Mouse (Mus musculus) heart, adult 2 months (tissue): ENCODE measurements around the gene Ftsj1. TPM values are rescaled to one million over a fixed set of nuclear protein-coding genes. Genes with fewer than 3 reads are reported as not detected.

Experiments
- DNase-seq, 2 experiments: peaks; one replicate each; pipeline ENCODE4 v3.0.0; 2021
- H3K27ac ChIP-seq: fragments of 200-600 bp; 2 replicates; pipeline ENCODE4 v1.8.1; 2022
- H3K27me3 ChIP-seq: fragments of 200-500 bp; 2 replicates; pipeline ENCODE4 v1.6.1; 2012; ENCODE audit warnings: mild to moderate bottlenecking, low read length, inconsistent platforms, mixed read lengths; ENCODE audit not compliant: control insufficient read depth, insufficient read depth
- H3K36me3 ChIP-seq: fragments of 200-500 bp; 2 replicates; pipeline ENCODE4 v1.6.1; 2012; ENCODE audit warnings: low read length, inconsistent platforms; ENCODE audit not compliant: control insufficient read depth, insufficient read depth
- H3K4me1 ChIP-seq: fragments of 200-500 bp; 2 replicates; pipeline ENCODE4 v1.6.1; 2011; ENCODE audit warnings: low read length; ENCODE audit not compliant: control insufficient read depth, insufficient read depth
- H3K4me3 ChIP-seq: fragments of 200-600 bp; 2 replicates; pipeline ENCODE4 v1.8.1; 2022
- H3K79me2 ChIP-seq: fragments of 200-500 bp; replicated peaks from 2 replicates; pipeline ENCODE4 v1.6.1; 2012; ENCODE audit warnings: mild to moderate bottlenecking, inconsistent platforms, low read length, moderate library complexity, mixed read lengths; ENCODE audit not compliant: control insufficient read depth, insufficient read depth
- H3K9ac ChIP-seq: fragments of 200-500 bp; 2 replicates; pipeline ENCODE4 v1.6.1; 2012; ENCODE audit warnings: low read depth, mild to moderate bottlenecking, control low read depth, inconsistent platforms, low read length, mixed read lengths
- CTCF ChIP-seq: fragments of 200-600 bp; IDR thresholded peaks from 2 replicates; pipeline ENCODE4 v1.8.1; 2022; ENCODE audit warnings: antibody characterized with exemption, mild to moderate bottlenecking, moderate library complexity
- EP300 ChIP-seq: fragments of 200-500 bp; IDR thresholded peaks from 2 replicates; pipeline ENCODE4 v1.6.1; 2011; ENCODE audit warnings: low read depth, low read length, control low read depth; ENCODE audit not compliant: insufficient read depth
- POLR2A ChIP-seq: fragments of 200-500 bp; IDR thresholded peaks from 2 replicates; pipeline ENCODE4 v1.6.1; 2011; ENCODE audit warnings: mild to moderate bottlenecking, low read depth, low read length, control low read depth; ENCODE audit not compliant: insufficient read depth
- WGBS: fragments of 180-500 bp; shearing (Covaris S2); methylation state at CpG from one replicate; pipeline ENCODE4 v1.1.7; 2018; 5-methylcytosine and 5-hydroxymethylcytosine counted together
- intact Hi-C: fragments of 180-260 bp; cut with DNase I; formaldehyde crosslinking; loops from one replicate; pipeline ENCODE4 v1.15.1; 2025
- polyA plus RNA-seq: library from polyadenylated mRNA; depleted of rRNA; stranded (reverse); fragments of >200 nt; gene quantifications from 2 replicates; pipeline ENCODE4 v1.2.3, GENCODE M21; 2012
- total RNA-seq, 2 experiments: library from RNA; stranded (reverse); gene quantifications; 2 replicates each; pipeline ENCODE4 v1.2.3; 2021

Ftsj1 gene
- total and polyA plus RNA-seq, 3 experiments = 9.6 to 20.0 (median 11.8) TPM

- intact Hi-C loops = loop anchor here (5.0 kb wide), 1 partner anchor 41 kb away; the partner anchor contains the start of gene Porcn
- no peak overlapping the region for H3K9ac ChIP-seq
These were observed 3.6 kb downstream of the Ftsj1 start for GRCm38 (mm10) chrX:8248542-8249120.

DNA sequence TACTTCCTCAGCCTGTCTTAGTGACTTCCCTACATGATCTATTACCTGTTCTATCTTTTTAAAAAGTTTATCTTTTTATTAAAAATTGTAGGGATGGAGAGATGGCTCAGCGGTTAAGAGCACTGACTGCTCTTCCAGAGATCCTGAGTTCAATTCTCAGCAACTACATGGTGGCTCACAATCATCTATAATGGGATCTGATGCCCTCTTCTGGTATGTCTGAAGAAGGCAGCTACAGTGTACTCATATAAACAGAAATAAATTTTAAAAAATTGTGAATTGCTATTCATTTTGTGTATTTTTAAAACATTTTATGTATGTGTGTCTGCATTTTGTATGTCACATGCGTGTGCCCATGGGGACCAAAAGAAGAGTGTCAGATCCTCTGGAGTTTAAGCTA lies 4.5 kb downstream of the Ftsj1 start:
- Histone ChIP-seq H3K27ac (no peak overlapping the region), H3K79me2 (no peaks in the 10 kb centered on the region), H3K27me3 (no peaks in the 10 kb centered on the region), H3K4me1 (no peaks in the 10 kb centered on the region), H3K4me3 (no peak overlapping the region), H3K36me3 (no peaks in the 10 kb centered on the region), H3K9ac (no peak overlapping the region)
- 82% methylated on average over 2 of the region's 2 CpGs for WGBS
- intact Hi-C loops = loop anchor here (5.0 kb wide), 1 partner anchor 40 kb away; the partner anchor contains the start of gene Porcn
- DNase-seq = no peak
- TF ChIP-seq EP300 (no peak), POLR2A (no peak), CTCF (peak; percentile 45)

More at GRCm38 (mm10) chrX:8248542-8249120, 3.6 kb downstream of the Ftsj1 start:
- Histone ChIP-seq H3K27me3 (no peaks in the 10 kb centered on the region), H3K36me3 (no peaks in the 10 kb centered on the region), H3K4me3 (no peak overlapping the region), H3K27ac (no peak overlapping the region), H3K4me1 (no peaks in the 10 kb centered on the region), H3K79me2 (no peaks in the 10 kb centered on the region)
- no peak for TF ChIP-seq CTCF
- no peak for TF ChIP-seq POLR2A
- no peak for TF ChIP-seq EP300
- WGBS = 65% methylated on average over 8 of the region's 8 CpGs
- DNase-seq = no peak

GRCm38 (mm10) chrX:8238804-8239395 lies 13.3 kb downstream of the Ftsj1 start:
- no peaks in the 10 kb centered on the region for H3K27me3 ChIP-seq
- no peaks in the 10 kb centered on the region for H3K79me2 ChIP-seq
- H3K9ac ChIP-seq = no peak overlapping the region
- no peak overlapping the region for H3K27ac ChIP-seq
- H3K4me3 ChIP-seq = no peak overlapping the region
- 75% methylated on average over 13 of the region's 13 CpGs for WGBS
- intact Hi-C loops = no loop called here
- no peak for DNase-seq
- no peaks in the 10 kb centered on the region for H3K36me3 ChIP-seq
- TF ChIP-seq POLR2A (no peak), EP300 (no peak), CTCF (no peak)
- no peaks in the 10 kb centered on the region for H3K4me1 ChIP-seq

DNA sequence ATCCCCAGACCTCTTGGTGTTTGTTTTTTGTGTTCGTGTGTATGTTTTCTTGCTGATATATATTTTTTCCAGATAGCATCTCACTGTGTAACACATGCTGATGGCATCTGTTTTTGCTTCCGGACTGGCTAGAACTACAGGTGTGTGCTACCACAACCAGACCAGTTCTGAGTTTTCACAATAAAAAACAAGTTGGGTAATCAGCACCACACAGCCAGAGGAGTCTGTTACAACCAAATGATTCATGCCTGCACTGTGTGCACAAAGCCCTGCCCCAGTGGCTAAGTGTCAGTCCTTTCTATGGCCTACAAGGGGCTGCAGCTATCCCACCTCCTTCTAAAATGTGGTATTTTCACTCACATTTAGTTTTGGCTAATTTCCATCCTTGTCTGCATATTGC lies 15.5 kb downstream of the Ftsj1 start:
- Histone ChIP-seq H3K27me3 (no peaks in the 10 kb centered on the region), H3K4me3 (no peak overlapping the region), H3K4me1 (no peaks in the 10 kb centered on the region), H3K36me3 (no peaks in the 10 kb centered on the region), H3K9ac (no peak overlapping the region), H3K27ac (no peak overlapping the region), H3K79me2 (no peaks in the 10 kb centered on the region)
- 84% methylated on average over 2 of the region's 2 CpGs for WGBS
- TF ChIP-seq POLR2A = no peak
- no peak for TF ChIP-seq EP300
- TF ChIP-seq CTCF = no peak
- intact Hi-C loops = no loop called here
- no peak for DNase-seq

- Histone ChIP-seq H3K4me1 (no peaks in the 10 kb centered on the region), H3K9ac (no peak overlapping the region), H3K27ac (no peak overlapping the region), H3K4me3 (no peak overlapping the region), H3K27me3 (no peaks in the 10 kb centered on the region), H3K79me2 (no peaks in the 10 kb centered on the region), H3K36me3 (no peaks in the 10 kb centered on the region)
- no peak for DNase-seq
- no peak for TF ChIP-seq EP300
- no peak for TF ChIP-seq POLR2A
- TF ChIP-seq CTCF = no peak
- WGBS = 76% methylated on average over 3 of the region's 3 CpGs
- intact Hi-C loops = no loop called here
These were observed 18.6 kb downstream of the Ftsj1 start for GRCm38 (mm10) chrX:8233602-8234001.

GRCm38 (mm10) chrX:8230272-8230671 lies 21.9 kb downstream of the Ftsj1 start:
- no peak overlapping the region for H3K9ac ChIP-seq
- intact Hi-C loops = no loop called here
- no peak for DNase-seq
- H3K27ac ChIP-seq = no peak overlapping the region
- TF ChIP-seq CTCF (no peak), EP300 (no peak), POLR2A (no peak)
- 74% methylated on average over 4 of the region's 4 CpGs for WGBS
- H3K36me3 ChIP-seq = no peaks in the 10 kb centered on the region
- H3K79me2 ChIP-seq = no peaks in the 10 kb centered on the region
- no peaks in the 10 kb centered on the region for H3K4me1 ChIP-seq
- H3K4me3 ChIP-seq = no peak overlapping the region
- H3K27me3 ChIP-seq = no peaks in the 10 kb centered on the region
